8 mouse cellular contexts compared by ENCODE assay signal in genomic region chr7:105726144-105726979, GRCm38 (mm10). TPM values are rescaled to one million over a fixed set of nuclear protein-coding genes. Genes with fewer than 3 reads are reported as not detected.
DNase-seq lines count a peak whose midpoint lies in the region; ATAC-seq lines count a peak whose summit lies in the region.

No protein-coding gene starts in this region.

- no peak for DNase-seq in frontal cortex, postnatal 25 days (ENCODE audit: low spot score in 2 of 2)
- DNase-seq in adipocyte (ENCODE audit: low spot score), result peak; percentile 70
- peak; percentile 79 for DNase-seq in hindbrain, embryonic 14.5 days (ENCODE audit: low spot score)
- peak; percentile 73 to 88 for DNase-seq in left cerebral cortex, postnatal 14 days (ENCODE audit: low spot score in 2 of 2)
- DNase-seq in skeletal muscle tissue, adult 2 months (ENCODE audit: low read depth, low spot score), result peak; percentile 55

- no peaks in the 10 kb centered on the region for H3K27me3 ChIP-seq in embryonic facial prominence, embryonic 15.5 days
- H3K27me3 ChIP-seq in hindbrain, embryonic 14.5 days (ENCODE audit: control insufficient read depth, insufficient read depth, low read length), result no peaks in the 10 kb centered on the region

- H3K4me2 ChIP-seq in embryonic facial prominence, embryonic 15.5 days (replicated peaks), result no peak overlapping the region
- no peak overlapping the region for H3K4me2 ChIP-seq in hindbrain, embryonic 14.5 days (replicated peaks)

- H3K4me1 ChIP-seq in embryonic facial prominence, embryonic 15.5 days, result peaks cover 4% of the 10 kb centered on the region; the same call in 1 of the 2 replicates
- H3K4me1 ChIP-seq in hindbrain, embryonic 14.5 days (replicated peaks; ENCODE audit: control insufficient read depth, insufficient read depth, low read length), result no peaks in the 10 kb centered on the region

- intact Hi-C loops in left cerebral cortex, postnatal 14 days (cut with DNase I), result loop anchor here (1.0 to 2.0 kb wide), 2 partner anchors 85 to 92 kb away; partner anchors contain the start of gene Mrpl17

- no peak overlapping the region for H3K4me3 ChIP-seq in embryonic facial prominence, embryonic 15.5 days (replicated peaks)
- H3K4me3 ChIP-seq in hindbrain, embryonic 14.5 days (replicated peaks; ENCODE audit: low read length), result no peak overlapping the region

- peaks cover 25% of the 10 kb centered on the region for H3K36me3 ChIP-seq in embryonic facial prominence, embryonic 15.5 days
- peaks cover 23% of the 10 kb centered on the region for H3K36me3 ChIP-seq in hindbrain, embryonic 14.5 days (replicated peaks; ENCODE audit: control insufficient read depth, insufficient read depth)

- WGBS in embryonic facial prominence, embryonic 15.5 days, result 82% methylated on average over 4 of the region's 4 CpGs
- 90% methylated on average over 4 of the region's 4 CpGs for WGBS in hindbrain, embryonic 14.5 days

- ATAC-seq in frontal cortex, adult (ENCODE audit: low TSS enrichment), result peak; percentile 93
- ATAC-seq in embryonic facial prominence, embryonic 15.5 days (ENCODE audit: insufficient number of reproducible peaks, low FRiP score, low TSS enrichment, low read depth), result peak; percentile 66; the same call in 1 of the 2 replicates
- peak; percentile 85 for ATAC-seq in hindbrain, embryonic 14.5 days (ENCODE audit: low FRiP score)
- peak; percentile 93 for ATAC-seq in megakaryocyte-erythroid progenitor cell, adult 5-6 weeks (replicated peaks; ENCODE audit: low FRiP score, low TSS enrichment, poor library complexity, severe bottlenecking)

- H3K9me3 ChIP-seq in embryonic facial prominence, embryonic 15.5 days (replicated peaks), result no peaks in the 10 kb centered on the region
- no peaks in the 10 kb centered on the region for H3K9me3 ChIP-seq in hindbrain, embryonic 14.5 days (ENCODE audit: control insufficient read depth, low read length)

- H3K9ac ChIP-seq in embryonic facial prominence, embryonic 15.5 days, result no peak overlapping the region
- H3K9ac ChIP-seq in hindbrain, embryonic 14.5 days, result no peak overlapping the region

- no peak overlapping the region for H3K27ac ChIP-seq in embryonic facial prominence, embryonic 15.5 days (replicated peaks)
- H3K27ac ChIP-seq in hindbrain, embryonic 14.5 days, result no peak overlapping the region

RNA-seq across cellular contexts. Expression of gene Ilk, which starts 10.0 kb away (rescaled TPM):
- polyA plus RNA-seq in embryonic facial prominence, embryonic 15.5 days (2015; fragmentation: Nextera tagmentation; extraction: Ambion mirVana), result 357 and 386 TPM in 2 replicates
- polyA plus RNA-seq in hindbrain, embryonic 14.5 days (2014; fragmentation: Nextera tagmentation; extraction: Ambion mirVana), result 206 and 220 TPM in 2 replicates
- total RNA-seq in left cerebral cortex, postnatal 14 days (2021), result 10 to 100 TPM; 94.1 to 97.2 TPM
- 134 and 140 TPM in 2 replicates for total RNA-seq in megakaryocyte-erythroid progenitor cell, adult 5-6 weeks (2014; fragmentation: Nextera tagmentation)
- total RNA-seq in megakaryocyte-erythroid progenitor cell, adult 5-6 weeks (2017), result 117 and 130 TPM in 2 replicates

RNA-seq across cellular contexts. Expression of gene Rrp8, which starts 10.8 kb away (rescaled TPM):
- 35.4 and 40.9 TPM in 2 replicates for polyA plus RNA-seq in embryonic facial prominence, embryonic 15.5 days (2015; fragmentation: Nextera tagmentation; extraction: Ambion mirVana)
- polyA plus RNA-seq in hindbrain, embryonic 14.5 days (2014; fragmentation: Nextera tagmentation; extraction: Ambion mirVana), result 21.3 and 24.1 TPM in 2 replicates
- 10 to 100 TPM; 10.1 to 15.2 TPM for total RNA-seq in left cerebral cortex, postnatal 14 days (2021)
- total RNA-seq in megakaryocyte-erythroid progenitor cell, adult 5-6 weeks (2014; fragmentation: Nextera tagmentation), result 46.4 and 52.3 TPM in 2 replicates
- total RNA-seq in megakaryocyte-erythroid progenitor cell, adult 5-6 weeks (2017), result 42.7 and 85.2 TPM in 2 replicates

RNA-seq across cellular contexts. Expression of gene Taf10, which starts 17.8 kb away (rescaled TPM):
- polyA plus RNA-seq in embryonic facial prominence, embryonic 15.5 days (2015; fragmentation: Nextera tagmentation; extraction: Ambion mirVana), result 128 and 131 TPM in 2 replicates
- polyA plus RNA-seq in hindbrain, embryonic 14.5 days (2014; fragmentation: Nextera tagmentation; extraction: Ambion mirVana), result 128 and 140 TPM in 2 replicates
- total RNA-seq in left cerebral cortex, postnatal 14 days (2021), result 100 to 1,000 TPM; 129 to 151 TPM
- 333 and 378 TPM in 2 replicates for total RNA-seq in megakaryocyte-erythroid progenitor cell, adult 5-6 weeks (2014; fragmentation: Nextera tagmentation)
- total RNA-seq in megakaryocyte-erythroid progenitor cell, adult 5-6 weeks (2017), result 181 and 219 TPM in 2 replicates

RNA-seq across cellular contexts. Expression of gene Tpp1, which starts 25.7 kb away (rescaled TPM):
- polyA plus RNA-seq in embryonic facial prominence, embryonic 15.5 days (2015; fragmentation: Nextera tagmentation; extraction: Ambion mirVana), result 67.0 and 82.0 TPM in 2 replicates
- polyA plus RNA-seq in hindbrain, embryonic 14.5 days (2014; fragmentation: Nextera tagmentation; extraction: Ambion mirVana), result 48.2 and 51.6 TPM in 2 replicates
- 10 to 100 TPM; 43.8 to 46.5 TPM for total RNA-seq in left cerebral cortex, postnatal 14 days (2021)
- 80.7 and 98.6 TPM in 2 replicates for total RNA-seq in megakaryocyte-erythroid progenitor cell, adult 5-6 weeks (2014; fragmentation: Nextera tagmentation)
- total RNA-seq in megakaryocyte-erythroid progenitor cell, adult 5-6 weeks (2017), result 26.8 and 37.9 TPM in 2 replicates

Comparison
In these comparisons a context has a peak if more than half of its experiments do, and no peak if none do; other contexts are left out.
1. DNase-seq: peak in adipocyte (single experiment), hindbrain, embryonic 14.5 days (single experiment), left cerebral cortex, postnatal 14 days (2 of 2) and skeletal muscle tissue, adult 2 months (single experiment); none in frontal cortex, postnatal 25 days (0 of 2).
2. Peak in every context shown above with its lines, with median percentiles within 50 percentile points of each other: ATAC-seq.